Mouse (Mus musculus) spleen, adult 12 weeks (tissue): ENCODE results near the gene Ccnk.

Experiments used
- DNase-seq: peaks from one replicate; pipeline ENCODE4 v3.0.0; 2022; ENCODE audit warnings: low spot score

Gene Ccnk

DNA sequence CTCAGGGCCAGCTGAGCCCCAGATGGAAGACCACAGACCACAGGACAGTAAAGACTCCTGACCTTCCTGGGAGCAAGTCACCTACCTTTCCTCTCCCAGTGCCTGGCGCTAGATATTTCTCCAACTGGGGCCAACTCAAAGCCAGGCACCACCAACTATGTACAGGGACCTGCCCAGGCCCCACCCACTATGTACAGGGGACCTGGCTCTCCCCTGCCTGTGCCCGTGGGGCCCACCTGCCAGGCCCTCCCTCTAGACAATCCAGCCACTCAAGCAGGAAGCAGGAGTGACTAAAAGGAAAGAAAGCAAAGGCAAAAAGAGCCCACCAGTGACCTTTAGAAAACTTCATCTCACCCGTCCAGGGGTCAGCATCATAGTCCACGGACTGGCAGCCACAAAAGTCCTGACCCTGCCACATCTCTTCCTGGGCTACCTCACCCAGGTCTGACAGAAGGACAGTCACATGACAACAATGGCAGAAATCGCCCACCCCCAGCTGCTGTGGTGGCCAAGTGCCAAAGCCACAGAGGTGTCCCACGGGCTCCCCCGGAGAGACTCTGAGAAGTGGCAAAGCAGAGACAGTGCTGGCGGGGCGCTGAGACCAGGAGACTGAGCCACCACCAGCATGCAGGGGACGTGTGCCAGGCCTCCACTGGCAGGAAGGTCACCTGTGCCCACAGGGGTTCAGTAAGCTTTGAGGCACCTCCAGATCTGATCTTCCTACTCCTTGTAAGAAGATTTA lies 67.6 kb downstream of the Ccnk start:
- no peak for DNase-seq

GRCm38 (mm10) chr12:108249019-108249418 lies 69.6 kb downstream of the Ccnk start:
- no peak for DNase-seq

DNA sequence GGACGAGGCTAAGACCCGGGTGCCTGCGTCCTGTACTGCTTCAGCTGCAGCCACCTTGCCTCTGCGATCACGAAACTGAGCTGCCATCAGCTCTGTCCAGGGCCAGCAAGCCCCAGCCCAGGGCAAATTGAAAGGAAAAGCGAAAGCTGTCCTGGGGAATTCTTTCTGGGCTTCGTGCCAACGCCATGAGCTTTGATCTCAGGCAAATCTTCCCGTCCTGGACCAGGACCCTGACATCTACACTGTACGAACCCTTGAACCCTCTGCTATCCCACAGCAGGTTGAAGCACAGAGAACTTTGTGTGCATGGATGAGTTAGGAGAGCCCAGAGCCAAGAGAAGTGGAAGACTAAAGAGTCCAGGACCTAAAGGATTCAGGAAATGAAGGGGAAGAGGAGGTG lies 70.1 kb downstream of the Ccnk start:
- no peak for DNase-seq

DNA sequence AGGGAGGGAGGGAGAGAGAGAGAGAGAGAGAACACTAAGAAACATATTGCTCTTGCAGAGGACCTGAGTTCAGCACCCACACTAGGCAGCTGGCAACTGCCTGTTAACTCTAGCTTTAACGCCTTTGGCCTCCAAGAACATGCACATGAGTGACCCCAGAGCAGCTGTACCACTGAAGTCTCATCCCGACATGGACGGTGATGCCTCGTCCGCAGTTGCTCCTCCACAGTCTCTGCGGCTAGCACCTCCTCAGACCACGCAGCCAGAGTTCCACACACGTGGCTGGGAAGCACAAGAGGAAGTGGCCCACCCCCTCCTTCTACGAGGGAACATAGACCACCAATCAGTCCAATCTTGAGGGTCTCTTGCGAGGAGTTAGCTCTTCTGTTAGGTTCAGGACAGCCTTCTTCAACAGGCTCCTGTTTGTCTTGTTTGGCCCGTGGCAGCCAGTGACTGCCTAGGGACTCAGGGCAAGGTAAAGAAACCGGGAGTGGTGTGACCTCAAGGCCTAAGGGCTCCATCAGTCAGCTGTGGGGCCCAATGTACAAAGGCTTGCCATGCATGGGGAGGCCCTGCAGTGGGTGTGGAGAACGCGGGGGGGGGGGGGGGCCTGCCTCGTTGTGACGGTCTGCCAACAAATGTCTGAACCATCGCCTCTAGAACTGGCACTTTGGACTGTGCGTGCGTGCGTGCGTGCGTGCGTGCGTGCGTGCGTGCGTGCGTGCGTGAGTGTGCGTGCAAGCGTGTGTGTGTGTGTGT lies 71.8 kb downstream of the Ccnk start:
- DNase-seq: no peak

DNA sequence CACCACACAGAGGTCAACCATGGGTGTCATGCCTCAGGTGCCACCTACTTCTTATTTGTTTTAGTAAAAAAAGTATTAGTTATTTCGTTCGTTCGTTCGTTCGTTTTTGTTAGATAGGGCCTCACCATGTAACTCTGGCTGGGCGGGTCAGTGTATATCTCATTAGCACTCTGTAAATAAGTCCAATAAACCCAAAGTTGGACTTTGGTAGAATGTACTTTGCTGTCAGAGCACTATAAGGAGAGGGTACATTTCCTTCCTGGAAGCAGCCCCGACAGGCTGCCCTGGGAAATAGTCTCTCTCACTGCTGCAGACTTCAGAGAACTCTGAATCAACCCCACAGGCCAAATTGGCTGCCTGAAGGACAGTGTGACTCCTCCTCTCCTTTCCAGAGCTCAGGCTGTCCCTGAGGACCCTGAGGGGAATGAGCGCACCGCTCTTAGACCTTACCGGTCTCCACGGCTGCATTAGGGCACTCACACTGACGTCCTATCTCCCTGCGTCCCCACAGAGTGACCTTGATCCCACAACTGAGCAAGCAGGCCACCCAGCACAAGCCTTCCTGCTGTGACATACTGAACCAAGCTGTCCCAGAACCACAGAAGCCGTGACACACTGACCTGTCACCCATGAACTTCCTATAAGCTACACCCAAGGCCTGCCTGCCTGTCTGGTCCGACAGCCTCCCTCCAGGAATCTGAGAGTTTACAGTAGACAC lies 72.6 kb downstream of the Ccnk start:
- DNase-seq: no peak
